In genomic region chr10:41652094-41652775, GRCm38 (mm10) we compare ENCODE assay signal across 12 mouse cellular contexts.
DNase-seq lines count a peak whose midpoint lies in the region; ATAC-seq and TF ChIP-seq lines count a peak whose summit lies in the region.
"Had no signal": no experiment of that assay in that cellular context is flagged by ENCODE, and none has a peak within 500 bp of the region (broad histone marks: within the 10 kb centered on the region; RNA-seq: fewer than 3 reads in every experiment).

No protein-coding gene starts in this region.

- no peak for DNase-seq in heart, embryonic 10.5 days (ENCODE audit: low spot score)
- DNase-seq in heart, adult 8-10 months (ENCODE audit: low spot score), result no peak
- DNase-seq in brain, embryonic 14.5 days (ENCODE audit: low read depth), result peak; percentile 83
- DNase-seq in midbrain, postnatal 0 days (ENCODE audit: low spot score), result peak; percentile 76
- no peak for DNase-seq in spleen, postnatal 4 days (ENCODE audit: low spot score in 2 of 2)
- no peak for DNase-seq in cerebellum, adult 9-11 months
- DNase-seq: kidney, adult 8-10 months; spleen, adult 18-20 months had no signal

- no peaks in the 10 kb centered on the region for H3K36me3 ChIP-seq in heart, embryonic 10.5 days
- no peaks in the 10 kb centered on the region for H3K36me3 ChIP-seq in lung, embryonic 16.5 days (ENCODE audit: control insufficient read depth, insufficient read depth, low read length)
- no peaks in the 10 kb centered on the region for H3K36me3 ChIP-seq in midbrain, postnatal 0 days (ENCODE audit: insufficient read depth, low read length)
- H3K36me3 ChIP-seq: limb, embryonic 15.5 days had no signal

- H3K4me2 ChIP-seq in lung, embryonic 16.5 days (ENCODE audit: low read depth, low read length), result peak overlapping the region; percentile 44
- H3K4me2 ChIP-seq in midbrain, postnatal 0 days (ENCODE audit: low read depth, low read length, poor library complexity, severe bottlenecking), result no peak overlapping the region
- H3K4me2 ChIP-seq: forebrain, embryonic 13.5 days; limb, embryonic 15.5 days had no signal

- H3K27ac ChIP-seq in heart, embryonic 10.5 days, result peak overlapping the region; percentile 60
- H3K27ac ChIP-seq in lung, embryonic 16.5 days (ENCODE audit: low read length), result peak overlapping the region; percentile 62
- H3K27ac ChIP-seq in midbrain, postnatal 0 days (ENCODE audit: low read depth, low read length), result no peak overlapping the region
- H3K27ac ChIP-seq: forebrain, embryonic 13.5 days; limb, embryonic 15.5 days had no signal

- H3K4me3 ChIP-seq in heart, embryonic 10.5 days, result no peak overlapping the region
- H3K4me3 ChIP-seq in lung, embryonic 16.5 days (ENCODE audit: low read length), result no peak overlapping the region
- H3K4me3 ChIP-seq in midbrain, postnatal 0 days (ENCODE audit: low read depth, low read length), result no peak overlapping the region
- H3K4me3 ChIP-seq: forebrain, embryonic 13.5 days; limb, embryonic 15.5 days had no signal

- H3K9ac ChIP-seq in lung, embryonic 16.5 days (ENCODE audit: low read length), result no peak overlapping the region; the same call in 1 of the 2 replicates
- no peak overlapping the region for H3K9ac ChIP-seq in midbrain, postnatal 0 days (replicated peaks; ENCODE audit: low read length, poor library complexity, severe bottlenecking)
- H3K9ac ChIP-seq: forebrain, embryonic 13.5 days; limb, embryonic 15.5 days had no signal

- no peaks in the 10 kb centered on the region for H3K27me3 ChIP-seq in heart, embryonic 10.5 days (ENCODE audit: insufficient read depth, poor library complexity, severe bottlenecking)
- H3K27me3 ChIP-seq in lung, embryonic 16.5 days (ENCODE audit: control insufficient read depth, insufficient read depth, low read depth, low read length), result no peaks in the 10 kb centered on the region
- no peaks in the 10 kb centered on the region for H3K27me3 ChIP-seq in midbrain, postnatal 0 days (ENCODE audit: insufficient read depth, low read length)
- H3K27me3 ChIP-seq: forebrain, embryonic 13.5 days; limb, embryonic 15.5 days had no signal

- peaks cover 18% of the 10 kb centered on the region for H3K4me1 ChIP-seq in heart, embryonic 10.5 days
- peaks cover 11% of the 10 kb centered on the region for H3K4me1 ChIP-seq in lung, embryonic 16.5 days (replicated peaks; ENCODE audit: control insufficient read depth, insufficient read depth, low read length)
- H3K4me1 ChIP-seq in midbrain, postnatal 0 days (ENCODE audit: insufficient read depth, low read length), result no peaks in the 10 kb centered on the region; the same call in 1 of the 2 replicates

- WGBS in heart, embryonic 10.5 days, result 11% methylated on average over 6 of the region's 6 CpGs
- 13% methylated on average over 6 of the region's 6 CpGs for WGBS in lung, embryonic 16.5 days
- WGBS in midbrain, postnatal 0 days, result 20% methylated on average over 6 of the region's 6 CpGs

- H3K9me3 ChIP-seq in heart, embryonic 10.5 days, result no peaks in the 10 kb centered on the region
- H3K9me3 ChIP-seq in lung, embryonic 16.5 days (ENCODE audit: control insufficient read depth, low read length), result no peaks in the 10 kb centered on the region
- H3K9me3 ChIP-seq in midbrain, postnatal 0 days (ENCODE audit: low read length), result no peaks in the 10 kb centered on the region
- H3K9me3 ChIP-seq: forebrain, embryonic 13.5 days; limb, embryonic 15.5 days had no signal

- peak; percentile 81 for ATAC-seq in lung, embryonic 16.5 days (ENCODE audit: low read depth)
- no peak for ATAC-seq in midbrain, postnatal 0 days (ENCODE audit: low FRiP score)
- no peak for ATAC-seq in activated CD4-positive, CD25-positive, alpha-beta regulatory T cell, adult 4 months
- ATAC-seq: forebrain, embryonic 13.5 days had no signal

- TF ChIP-seq POLR2A in brain, embryonic 14.5 days (IDR thresholded peaks at IDR 0.05; ENCODE audit: borderline replicate concordance, extremely low read depth, insufficient read depth, insufficient read length, poor library complexity, severe bottlenecking), result no peak

- no peak for TF ChIP-seq CTCF in brain, embryonic 14.5 days (IDR thresholded peaks at IDR 0.05; ENCODE audit: borderline replicate concordance, extremely low read depth, insufficient read depth, insufficient read length)
- TF ChIP-seq CTCF in midbrain, postnatal 0 days (IDR thresholded peaks at IDR 0.05), result no peak

Comparison
In these comparisons a context has a peak if more than half of its experiments do, and no peak if none do; other contexts are left out.
1. DNase-seq: peak in brain, embryonic 14.5 days (single experiment) and midbrain, postnatal 0 days (single experiment); none in heart, embryonic 10.5 days (single experiment), heart, adult 8-10 months (single experiment), spleen, postnatal 4 days (0 of 2) and cerebellum, adult 9-11 months (single experiment).